Mouse (Mus musculus) yolk sac, embryonic 10.5 days (tissue): ENCODE measurements around the gene Abcd2.

ENCODE experiments used
- DNase-seq: peaks from one replicate; pipeline ENCODE4 v3.0.0-alpha.2; 2017; ENCODE audit warnings: low spot score

Abcd2 gene

DNA sequence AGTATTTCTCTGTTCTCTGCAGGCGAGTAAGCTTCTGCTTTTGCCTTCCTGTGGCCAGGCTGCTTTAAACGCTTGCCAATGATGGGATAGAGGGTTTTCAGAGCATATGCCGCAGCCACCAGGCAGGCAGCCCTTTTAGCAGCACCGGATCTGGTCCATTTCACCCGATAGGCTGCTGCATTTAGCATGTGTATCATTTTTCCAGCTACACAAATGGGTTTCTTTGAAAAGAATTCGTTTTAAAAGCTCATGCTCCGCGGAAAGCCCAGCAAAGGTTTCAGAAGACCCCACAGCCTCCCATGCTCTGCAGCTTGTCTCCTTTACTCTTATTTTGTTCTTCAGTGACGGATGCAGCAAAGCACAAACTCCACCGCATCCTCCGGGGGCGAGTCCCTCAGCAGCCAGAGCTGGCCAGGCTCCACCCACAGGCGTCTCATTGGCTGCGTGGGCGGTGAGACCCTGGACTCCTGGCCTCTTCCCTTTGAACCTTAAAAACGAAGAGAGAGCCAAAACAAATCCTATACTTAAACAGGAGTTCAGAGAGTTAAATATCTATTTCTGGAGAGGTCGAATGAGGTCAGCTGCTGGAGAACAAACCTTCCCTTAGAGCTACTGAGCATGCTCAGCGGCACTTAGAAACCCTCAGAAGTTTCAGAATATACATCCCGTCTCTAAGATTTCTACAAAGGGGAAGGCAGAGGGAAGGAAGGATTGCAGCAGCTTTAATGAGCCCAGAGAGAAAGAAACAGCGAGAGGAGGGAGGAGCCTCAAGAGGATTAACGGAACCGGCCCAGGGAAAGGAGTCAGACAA, at the start of gene Abcd2:
Gene Abcd2 (minus strand): TSS at position 388 of the 811 bp plus-strand sequence.
- DNase-seq: peak; percentile 74

GRCm38 (mm10) chr15:91240683-91241335, 49.2 kb upstream of the Abcd2 start:
- DNase-seq: no peak

- no peak for DNase-seq
Observed at GRCm38 (mm10) chr15:91237294-91237693, 45.7 kb upstream of the Abcd2 start.

- peak; percentile 29 for DNase-seq
Observed at GRCm38 (mm10) chr15:91206518-91206917, 14.9 kb upstream of the Abcd2 start.

DNA sequence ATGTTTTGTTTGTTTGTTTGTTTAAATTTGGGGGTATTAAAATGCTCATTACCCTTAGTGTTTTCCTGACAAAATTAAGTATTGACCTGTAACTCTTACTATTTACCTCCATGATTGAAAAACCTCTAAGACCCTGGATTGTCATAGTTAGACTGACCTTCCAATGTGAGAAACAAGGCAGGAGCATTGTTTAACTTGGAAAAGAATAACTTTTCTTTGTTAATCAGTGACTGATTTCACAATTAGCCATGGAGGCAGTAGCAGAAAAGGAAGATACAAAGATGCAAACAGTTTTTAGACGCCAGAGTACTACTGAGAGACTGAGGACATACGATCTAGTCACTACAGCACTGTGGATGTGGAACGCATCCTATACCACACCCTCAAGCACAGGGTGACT, 11.9 kb upstream of the Abcd2 start:
- DNase-seq: no peak

DNA sequence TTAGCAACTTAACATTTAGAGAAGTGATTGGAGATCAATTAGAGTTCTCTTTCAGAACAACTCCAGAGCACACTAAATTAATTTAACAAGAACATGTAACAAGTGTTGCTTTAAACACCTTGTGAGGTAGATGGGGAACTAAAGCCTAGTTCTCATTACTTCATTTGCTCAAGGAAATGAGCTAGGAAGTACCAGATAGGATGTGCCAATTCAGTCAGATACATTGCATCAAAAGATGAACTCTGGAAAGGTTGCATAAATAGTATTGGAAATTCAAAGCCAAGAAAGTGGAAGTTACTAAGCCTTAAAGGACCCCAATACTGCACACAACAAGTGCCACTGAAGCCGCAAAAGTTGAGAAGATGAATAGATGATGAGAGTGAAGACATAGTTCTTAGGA, 10.9 kb upstream of the Abcd2 start:
- DNase-seq: no peak

GRCm38 (mm10) chr15:91200833-91201232, 9.2 kb upstream of the Abcd2 start:
- DNase-seq: no peak

GRCm38 (mm10) chr15:91199256-91199905, 7.8 kb upstream of the Abcd2 start, which contains the start of gene CN725425:
Gene CN725425, plus strand, starts transcription at chr15:91199494.
- DNase-seq: no peak

- no peak for DNase-seq
Observed at GRCm38 (mm10) chr15:91192223-91192598, 612 bp upstream of the Abcd2 start.

DNA sequence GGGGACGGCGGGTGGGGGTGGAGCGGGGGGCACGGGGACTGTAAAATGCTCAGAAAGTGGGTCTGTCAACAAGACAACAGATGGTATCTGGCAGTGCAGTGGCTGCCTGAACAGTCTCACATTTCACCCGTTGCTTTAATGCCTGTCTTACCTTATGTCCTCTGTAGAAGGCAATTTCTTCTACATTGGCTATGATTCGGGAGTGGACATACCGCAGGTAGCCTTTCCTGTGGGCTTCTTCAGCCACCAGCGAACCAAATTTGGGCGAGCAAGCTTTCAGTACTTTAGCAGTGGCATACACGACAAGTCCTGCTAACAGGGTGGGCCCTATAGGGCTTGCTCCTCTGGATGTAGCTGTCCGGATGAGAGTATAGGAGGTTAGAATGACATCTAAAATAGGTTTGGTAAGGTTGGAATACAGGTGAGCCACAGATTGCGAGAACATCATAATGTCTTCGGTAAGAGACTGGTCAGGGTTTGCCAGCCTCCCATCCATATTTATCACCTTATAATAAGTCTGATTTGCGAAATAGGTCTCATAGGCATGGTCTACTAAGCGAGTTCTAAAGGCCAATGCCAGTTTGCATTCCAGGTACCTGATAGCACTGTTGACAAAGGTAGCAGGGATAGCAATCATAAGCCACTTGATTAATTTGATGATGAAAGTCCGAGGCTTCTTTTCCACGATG, 936 bp downstream of the Abcd2 start:
- no peak for DNase-seq

DNA sequence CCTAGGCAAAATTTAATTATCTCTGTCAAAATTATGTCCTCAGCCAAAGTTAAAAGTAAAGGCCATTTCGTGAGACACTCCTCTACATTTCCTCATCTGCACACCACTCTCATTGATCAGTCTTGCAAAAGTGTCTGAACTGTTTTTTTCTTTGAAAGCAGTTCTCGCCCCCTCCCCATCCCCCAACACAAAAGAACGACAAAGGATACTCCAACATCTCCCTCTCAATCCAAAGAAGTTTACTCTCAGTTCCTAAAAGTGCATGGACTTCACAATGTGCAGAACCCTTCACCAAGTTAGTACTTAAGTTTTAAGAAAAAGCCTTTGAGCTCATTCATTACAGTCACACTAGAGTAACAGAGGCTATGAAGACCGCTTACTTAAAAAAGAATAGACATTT, 1.6 kb downstream of the Abcd2 start:
- no peak for DNase-seq

GRCm38 (mm10) chr15:91186358-91186757, 5.2 kb downstream of the Abcd2 start:
- no peak for DNase-seq

GRCm38 (mm10) chr15:91179911-91180622, 11.5 kb downstream of the Abcd2 start:
- DNase-seq: no peak

- DNase-seq: no peak
Observed at GRCm38 (mm10) chr15:91178656-91179314, 12.8 kb downstream of the Abcd2 start.

DNA sequence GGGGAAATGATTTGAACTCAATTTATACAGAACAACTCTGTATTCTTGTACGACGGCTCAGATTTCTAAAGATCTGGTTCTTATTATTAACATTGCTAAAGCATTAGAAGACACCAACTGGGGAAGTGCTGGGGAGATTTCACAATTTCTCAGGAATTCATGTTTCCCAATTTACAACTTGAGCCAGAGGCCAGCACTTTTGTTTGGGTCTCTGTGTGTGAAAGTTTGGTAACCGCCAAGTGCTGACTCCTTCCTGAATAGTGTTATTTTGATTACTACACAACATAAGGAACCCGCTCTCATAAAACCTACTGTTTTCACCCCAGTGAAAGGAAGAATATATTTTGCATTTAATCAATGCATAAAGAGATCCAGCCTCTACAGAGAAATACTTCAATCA, 19.4 kb downstream of the Abcd2 start:
- no peak for DNase-seq

- DNase-seq: no peak
Observed at GRCm38 (mm10) chr15:91171332-91171731, 20.3 kb downstream of the Abcd2 start.

DNA sequence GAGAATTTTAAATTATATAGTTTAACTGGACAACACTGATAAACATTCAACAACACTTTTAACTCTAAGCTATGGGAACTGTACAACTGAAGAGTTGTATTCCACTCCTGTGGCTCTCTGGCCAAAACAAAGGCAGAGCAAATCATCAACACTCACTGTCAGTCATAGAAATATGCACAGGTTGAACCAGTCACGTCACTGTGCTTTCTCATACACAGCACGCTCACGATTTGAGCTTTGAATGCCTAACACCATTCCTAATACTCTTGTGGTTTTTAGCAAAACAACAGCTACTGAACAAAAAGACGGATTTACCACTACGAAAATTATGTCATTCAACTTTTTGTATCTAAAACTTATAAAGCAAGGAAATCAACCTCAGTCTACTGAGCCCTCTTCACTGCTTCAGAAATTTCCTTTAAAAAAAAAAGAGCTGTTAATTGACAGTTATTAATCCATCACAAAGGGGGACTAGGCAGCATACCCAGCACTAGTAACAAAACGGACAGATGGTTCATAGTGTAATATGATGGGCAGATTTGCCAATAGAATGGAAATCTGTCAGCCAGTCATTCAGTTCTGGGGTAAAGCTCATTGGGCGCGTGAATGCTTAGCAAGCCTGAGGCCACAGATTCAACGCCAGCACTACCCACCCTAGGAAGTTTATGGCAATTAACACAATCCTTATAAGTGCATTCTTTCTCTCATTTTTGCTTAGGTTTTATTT, 20.8 kb downstream of the Abcd2 start:
- no peak for DNase-seq

DNA sequence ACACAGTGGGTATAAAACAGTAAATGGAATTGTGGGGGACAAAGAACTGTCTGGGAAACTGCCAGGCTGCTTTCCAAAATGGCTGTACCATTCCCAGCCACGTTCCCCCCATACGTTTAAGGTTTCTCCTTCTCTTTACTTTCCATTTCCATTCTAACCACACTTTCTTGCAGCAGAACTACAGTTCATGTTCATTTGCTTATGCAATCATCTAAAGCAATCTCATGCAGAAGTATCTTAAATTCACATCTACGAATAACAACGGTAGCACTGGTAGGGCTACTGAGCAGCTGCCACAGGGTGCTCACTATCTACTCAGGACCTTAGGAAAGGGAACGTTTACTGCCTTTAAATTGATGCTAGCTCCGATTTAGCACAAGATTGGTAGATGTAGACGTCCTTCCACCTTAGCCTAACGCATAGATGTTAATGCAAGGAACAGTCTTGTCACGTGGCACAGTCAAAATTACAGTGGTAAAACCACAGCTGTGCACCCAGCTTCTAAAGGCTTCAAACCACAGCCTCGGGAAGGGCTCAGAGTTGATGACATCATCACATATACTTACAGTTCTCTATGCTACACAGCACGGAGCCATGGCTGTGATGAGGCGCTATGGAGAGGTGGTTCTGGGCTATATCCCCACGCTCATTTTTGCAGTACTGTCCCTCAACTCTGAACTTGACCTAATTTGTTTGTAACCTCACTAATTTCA, 23.6 kb downstream of the Abcd2 start:
- no peak for DNase-seq

GRCm38 (mm10) chr15:91165021-91165420, 26.6 kb downstream of the Abcd2 start:
- peak; percentile 24 for DNase-seq

GRCm38 (mm10) chr15:91163454-91163853, 28.1 kb downstream of the Abcd2 start:
- no peak for DNase-seq
